27 mouse cellular contexts compared by ENCODE assay signal in the genomic region with DNA sequence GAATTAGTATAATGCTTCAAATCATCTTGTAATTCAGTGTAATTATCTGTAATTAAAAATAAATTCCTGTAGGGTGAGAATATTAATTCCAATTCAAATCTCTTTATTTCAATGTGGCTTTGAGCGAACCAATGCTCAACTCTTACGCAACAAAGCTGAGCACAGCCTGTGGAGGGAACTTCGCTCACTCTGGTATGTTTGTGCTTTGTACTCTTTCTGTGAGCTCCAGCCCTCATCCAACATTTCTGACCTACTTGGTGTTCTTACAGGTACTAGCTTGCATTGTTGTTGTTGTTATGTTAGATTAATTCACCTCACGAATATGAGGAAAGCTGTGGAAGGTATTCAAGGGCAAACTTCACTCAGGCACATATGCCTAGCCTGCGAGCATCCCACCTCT.
"Had no signal": no experiment of that assay in that cellular context is flagged by ENCODE, and none has a peak within 500 bp of the region (broad histone marks: within the 10 kb centered on the region; RNA-seq: fewer than 3 reads in every experiment).

No protein-coding gene starts in this region.

- DNase-seq: cerebellum, adult 2 months; cerebellum, adult 8-10 months; cerebellum, adult 9-10 months; cerebellum, adult 9-11 months; cerebellum, postnatal 10 days; cerebellum, postnatal 14 days; cerebellum, postnatal 25 days; cerebellum, postnatal 36 days; embryo, embryonic 11 days; forebrain, postnatal 0 days; gastrocnemius, adult 2 months; gastrocnemius, postnatal 10 days; gastrocnemius, postnatal 14 days; gastrocnemius, postnatal 25 days; gastrocnemius, postnatal 36 days; heart, adult 18-20 months had no signal

- H3K27me3 ChIP-seq: embryonic facial prominence, embryonic 12.5 days; embryonic facial prominence, embryonic 13.5 days; embryonic facial prominence, embryonic 15.5 days; forebrain, embryonic 12.5 days; forebrain, embryonic 13.5 days; forebrain, embryonic 15.5 days had no signal

- H3K9me3 ChIP-seq: embryonic facial prominence, embryonic 10.5 days; embryonic facial prominence, embryonic 12.5 days; embryonic facial prominence, embryonic 13.5 days; embryonic facial prominence, embryonic 15.5 days; forebrain, embryonic 10.5 days; forebrain, embryonic 12.5 days; forebrain, embryonic 13.5 days; forebrain, embryonic 15.5 days had no signal

- H3K4me1 ChIP-seq: embryonic facial prominence, embryonic 12.5 days; embryonic facial prominence, embryonic 13.5 days; embryonic facial prominence, embryonic 15.5 days; forebrain, embryonic 12.5 days; forebrain, embryonic 13.5 days; forebrain, embryonic 15.5 days had no signal

- ATAC-seq: forebrain, embryonic 13.5 days; forebrain, embryonic 14.5 days; forebrain, embryonic 15.5 days; forebrain, embryonic 16.5 days; forebrain, postnatal 0 days had no signal

- H3K9ac ChIP-seq: embryonic facial prominence, embryonic 12.5 days; embryonic facial prominence, embryonic 13.5 days; embryonic facial prominence, embryonic 15.5 days; forebrain, embryonic 12.5 days; forebrain, embryonic 13.5 days; forebrain, embryonic 15.5 days; forebrain, postnatal 0 days had no signal

- H3K4me3 ChIP-seq: embryonic facial prominence, embryonic 10.5 days; embryonic facial prominence, embryonic 12.5 days; embryonic facial prominence, embryonic 13.5 days; embryonic facial prominence, embryonic 15.5 days; erythroblast, embryonic 14.5 days; forebrain, embryonic 10.5 days; forebrain, embryonic 12.5 days; forebrain, embryonic 13.5 days; forebrain, embryonic 15.5 days; gastrocnemius, adult 2 months had no signal

- H3K36me3 ChIP-seq: embryonic facial prominence, embryonic 10.5 days; embryonic facial prominence, embryonic 12.5 days; embryonic facial prominence, embryonic 13.5 days; embryonic facial prominence, embryonic 15.5 days; forebrain, embryonic 10.5 days; forebrain, embryonic 12.5 days; forebrain, embryonic 15.5 days had no signal

- H3K4me2 ChIP-seq: embryonic facial prominence, embryonic 12.5 days; embryonic facial prominence, embryonic 13.5 days; embryonic facial prominence, embryonic 15.5 days; forebrain, embryonic 12.5 days; forebrain, embryonic 13.5 days; forebrain, embryonic 15.5 days had no signal

- H3K27ac ChIP-seq: embryonic facial prominence, embryonic 10.5 days; embryonic facial prominence, embryonic 12.5 days; embryonic facial prominence, embryonic 13.5 days; embryonic facial prominence, embryonic 15.5 days; forebrain, embryonic 10.5 days; forebrain, embryonic 12.5 days; forebrain, embryonic 13.5 days; forebrain, embryonic 15.5 days; gastrocnemius, adult 2 months had no signal
